Mouse (Mus musculus) testis, adult 2 months (tissue): ENCODE measurements around the gene Pxmp2.

Source experiments
- CTCF ChIP-seq: fragments of 200-500 bp; IDR thresholded peaks from 2 replicates; pipeline ENCODE4 v1.5.1; 2012; ENCODE audit warnings: low read depth, mild to moderate bottlenecking, inconsistent platforms, low read length, moderate library complexity; ENCODE audit not compliant: control insufficient read depth, insufficient read depth, insufficient replicate concordance
- POLR2A ChIP-seq: fragments of 200-500 bp; IDR thresholded peaks from 2 replicates; pipeline ENCODE4 v1.6.1; 2012; ENCODE audit warnings: low read depth, mild to moderate bottlenecking, inconsistent platforms, low read length, moderate library complexity; ENCODE audit not compliant: control insufficient read depth

GRCm38 (mm10) chr5:110274147-110274546, 11.8 kb downstream of the Pxmp2 start:
- TF ChIP-seq CTCF (no peak), POLR2A (no peak)
